Mouse (Mus musculus) cerebellum, adult 2 months (tissue): Measurements from ENCODE around the gene Adamtsl4.

Experiments used
- CTCF ChIP-seq: fragments of 200-500 bp; IDR thresholded peaks from 2 replicates; pipeline ENCODE4 v1.5.1; 2011; ENCODE audit warnings: low read depth, mild to moderate bottlenecking, control low read depth, low read length, moderate library complexity, borderline replicate concordance; ENCODE audit not compliant: insufficient read depth
- POLR2A ChIP-seq: fragments of 200-500 bp; IDR thresholded peaks from 2 replicates; pipeline ENCODE4 v1.6.1; 2011; ENCODE audit warnings: low read length, control low read depth, borderline replicate concordance; ENCODE audit not compliant: insufficient read depth

- TF ChIP-seq CTCF: no peak
- no peak for TF ChIP-seq POLR2A
Measured at GRCm38 (mm10) chr3:95680673-95681072, 7.0 kb downstream of the Adamtsl4 start.
